Mouse (Mus musculus): ENCODE measurements around the gene Tex52. TPM values are rescaled to one million over a fixed set of nuclear protein-coding genes. Genes with fewer than 3 reads are reported as not detected.

The Tex52 gene
- polyA plus RNA-seq, 2 experiments: 0.37 to 1.1 TPM

DNA sequence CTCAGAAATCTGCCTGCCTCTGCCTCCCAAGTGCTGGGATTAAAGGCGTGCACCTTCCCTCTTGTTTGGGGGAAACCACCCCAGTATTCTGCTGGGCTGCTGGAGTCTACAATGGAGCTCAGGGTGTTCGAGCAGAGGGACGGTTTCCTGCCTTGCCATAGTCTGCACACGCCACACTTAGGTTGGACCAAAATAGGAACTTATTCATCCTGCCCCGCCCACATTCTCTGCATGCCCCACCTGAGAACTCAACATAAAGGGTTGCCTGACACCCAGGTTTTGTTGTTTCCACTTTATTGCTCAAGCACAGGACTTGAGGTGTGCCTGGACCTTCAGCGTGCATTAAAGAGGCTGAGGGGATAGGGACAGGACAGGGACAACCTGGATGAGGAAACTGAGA, 54.6 kb downstream of the Tex52 start:
- TF ChIP-seq POLR2A (IDR thresholded peaks at IDR 0.05; ENCODE audit: borderline replicate concordance, extremely low read depth, insufficient read depth, insufficient read length): no peak
- no peaks in the 10 kb centered on the region for H3K9me3 ChIP-seq (ENCODE audit: control insufficient read depth, low read length)
- WGBS: 94% methylated on average over 6 of the region's 6 CpGs
- no peak for DNase-seq (ENCODE audit: low spot score)
- peaks cover 66% of the 10 kb centered on the region for H3K36me3 ChIP-seq (ENCODE audit: control insufficient read depth, insufficient read depth, low read length)
- H3K9ac ChIP-seq (ENCODE audit: low read depth, low read length, severe bottlenecking): no peak overlapping the region
- no peak overlapping the region for H3K4me3 ChIP-seq (replicated peaks; ENCODE audit: low read length)
- 0 out of 2 replicates have a peak, but pooled peaks cover 3% of the 10 kb centered on the region for H3K4me1 ChIP-seq (ENCODE audit: control insufficient read depth, insufficient read depth, low read length)
- H3K4me2 ChIP-seq (replicated peaks; ENCODE audit: low read depth, low read length, severe bottlenecking): no peak overlapping the region
- no peak overlapping the region for H3K27ac ChIP-seq (replicated peaks; ENCODE audit: low read depth, low read length)
- ATAC-seq (ENCODE audit: low FRiP score, low read depth): no peak
- no peaks in the 10 kb centered on the region for H3K27me3 ChIP-seq (ENCODE audit: control insufficient read depth, insufficient read depth, low read length)

DNA sequence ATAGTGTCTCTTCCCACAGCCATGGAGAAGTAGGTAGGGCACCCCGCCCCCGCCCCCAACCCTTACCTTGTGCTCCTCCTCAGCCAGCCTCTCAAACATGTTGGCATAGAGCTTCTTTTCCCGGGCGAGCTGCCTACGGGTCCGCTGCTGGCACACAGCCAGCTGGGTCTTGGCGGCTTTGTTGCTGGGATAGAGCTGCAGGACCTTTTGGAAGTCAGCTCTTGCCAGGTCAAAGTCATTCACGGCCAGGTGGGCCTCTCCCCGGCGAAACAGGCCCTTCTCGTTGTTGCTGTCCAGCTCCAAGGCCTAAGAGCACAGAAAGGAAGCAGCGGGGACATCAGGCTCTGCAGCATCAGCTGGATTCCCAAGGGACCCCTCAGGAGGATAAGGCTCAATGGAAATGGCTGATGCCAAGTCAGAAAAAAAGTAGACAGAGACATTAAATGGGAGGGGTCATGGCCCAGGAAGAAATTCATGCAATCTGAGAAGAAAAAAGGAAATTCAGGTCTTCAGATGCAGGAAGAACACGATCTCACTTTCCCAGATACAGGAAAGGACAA, 57.2 kb downstream of the Tex52 start:
- H3K4me1 ChIP-seq (ENCODE audit: control insufficient read depth, insufficient read depth, low read length): peaks cover 8% of the 10 kb centered on the region
- H3K36me3 ChIP-seq (ENCODE audit: control insufficient read depth, insufficient read depth, low read length): peaks cover 82% of the 10 kb centered on the region
- no peaks in the 10 kb centered on the region for H3K27me3 ChIP-seq (ENCODE audit: control insufficient read depth, insufficient read depth, low read length)
- H3K4me3 ChIP-seq (replicated peaks; ENCODE audit: low read length): no peak overlapping the region
- TF ChIP-seq POLR2A (IDR thresholded peaks at IDR 0.05; ENCODE audit: borderline replicate concordance, extremely low read depth, insufficient read depth, insufficient read length): no peak
- no peak overlapping the region for H3K27ac ChIP-seq (replicated peaks; ENCODE audit: low read depth, low read length)
- 89% methylated on average over 13 of the region's 13 CpGs for WGBS
- H3K9me3 ChIP-seq (ENCODE audit: control insufficient read depth, low read length): no peaks in the 10 kb centered on the region
- no peak overlapping the region for H3K4me2 ChIP-seq (replicated peaks; ENCODE audit: low read depth, low read length, severe bottlenecking)
- DNase-seq (ENCODE audit: low spot score) (no peak), ATAC-seq (ENCODE audit: low FRiP score, low read depth) (no peak)
- no peak overlapping the region for H3K9ac ChIP-seq (ENCODE audit: low read depth, low read length, severe bottlenecking)

DNA sequence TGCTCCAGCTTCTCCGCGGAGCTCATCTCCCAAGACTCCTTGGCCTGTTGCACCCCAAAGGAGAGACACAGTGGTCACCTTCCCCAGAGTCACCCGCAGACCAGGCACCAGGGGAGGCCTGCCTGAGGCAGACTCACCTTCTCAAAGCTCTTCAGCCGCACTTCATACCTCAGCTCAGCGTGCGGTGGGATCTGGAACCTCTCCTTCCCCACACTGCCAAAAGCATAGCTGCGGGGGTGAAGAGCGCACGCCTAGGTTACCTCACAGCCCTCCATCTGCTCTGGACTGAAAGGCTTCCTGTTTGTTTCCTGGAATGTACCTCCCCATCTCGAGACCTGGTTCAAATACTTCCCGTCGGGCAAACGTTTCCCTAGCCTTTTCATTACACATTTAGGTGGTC, 58.3 kb downstream of the Tex52 start:
- ATAC-seq (ENCODE audit: low FRiP score, low read depth): no peak
- Histone ChIP-seq H3K36me3 (ENCODE audit: control insufficient read depth, insufficient read depth, low read length) (peaks cover 78% of the 10 kb centered on the region), H3K27me3 (ENCODE audit: control insufficient read depth, insufficient read depth, low read length) (no peaks in the 10 kb centered on the region), H3K27ac (replicated peaks; ENCODE audit: low read depth, low read length) (no peak overlapping the region), H3K9ac (ENCODE audit: low read depth, low read length, severe bottlenecking) (no peak overlapping the region), H3K4me1 (ENCODE audit: control insufficient read depth, insufficient read depth, low read length) (peaks cover 8% of the 10 kb centered on the region), H3K9me3 (ENCODE audit: control insufficient read depth, low read length) (no peaks in the 10 kb centered on the region), H3K4me2 (replicated peaks; ENCODE audit: low read depth, low read length, severe bottlenecking) (no peak overlapping the region), H3K4me3 (replicated peaks; ENCODE audit: low read length) (no peak overlapping the region)
- WGBS: 90% methylated on average over 13 of the region's 13 CpGs
- no peak for DNase-seq (ENCODE audit: low spot score)
- no peak for TF ChIP-seq POLR2A (IDR thresholded peaks at IDR 0.05; ENCODE audit: borderline replicate concordance, extremely low read depth, insufficient read depth, insufficient read length)

Other genes starting within 250 kb of the Tex52 start
- 151 and 192 TPM in 2 replicates for gene Tspan9, start 231.9 kb upstream of the Tex52 start, polyA plus RNA-seq (2012; rRNA removed)
- 134 and 141 TPM in 2 replicates for gene Tspan9, start 231.9 kb upstream of the Tex52 start, polyA plus RNA-seq (2014; fragmentation: Nextera tagmentation; extraction: Ambion mirVana)
- gene Tead4, start 74.6 kb upstream of the Tex52 start, polyA plus RNA-seq (2012; rRNA removed): 4.6 and 5.3 TPM in 2 replicates
- 3.7 and 5.8 TPM in 2 replicates for gene Tead4, start 74.6 kb upstream of the Tex52 start, polyA plus RNA-seq (2014; fragmentation: Nextera tagmentation; extraction: Ambion mirVana)
- gene Tulp3, start 19.6 kb upstream of the Tex52 start, polyA plus RNA-seq (2012; rRNA removed): 49.0 and 56.1 TPM in 2 replicates
- 20.3 and 24.8 TPM in 2 replicates for gene Tulp3, start 19.6 kb upstream of the Tex52 start, polyA plus RNA-seq (2014; fragmentation: Nextera tagmentation; extraction: Ambion mirVana)
- 58.8 and 61.3 TPM in 2 replicates for gene Rhno1, start 12.5 kb upstream of the Tex52 start, polyA plus RNA-seq (2012; rRNA removed)
- 127 and 138 TPM in 2 replicates for gene Rhno1, start 12.5 kb upstream of the Tex52 start, polyA plus RNA-seq (2014; fragmentation: Nextera tagmentation; extraction: Ambion mirVana)
- 81.2 and 93.9 TPM in 2 replicates for gene Foxm1, start 12.5 kb upstream of the Tex52 start, polyA plus RNA-seq (2012; rRNA removed)
- gene Foxm1, start 12.5 kb upstream of the Tex52 start, polyA plus RNA-seq (2014; fragmentation: Nextera tagmentation; extraction: Ambion mirVana): 30.9 and 33.1 TPM in 2 replicates
- gene Gm44596, start within 50 bp of the Tex52 start, polyA plus RNA-seq (2012; rRNA removed): not detected in 2 replicates
- not detected in 2 replicates for gene Gm44596, start within 50 bp of the Tex52 start, polyA plus RNA-seq (2014; fragmentation: Nextera tagmentation; extraction: Ambion mirVana)
- gene Nrip2, start 23.8 kb downstream of the Tex52 start, polyA plus RNA-seq (2012; rRNA removed): 5.7 and 6.2 TPM in 2 replicates
- 7.0 and 8.3 TPM in 2 replicates for gene Nrip2, start 23.8 kb downstream of the Tex52 start, polyA plus RNA-seq (2014; fragmentation: Nextera tagmentation; extraction: Ambion mirVana)
- 34.5 and 41.5 TPM in 2 replicates for gene Itfg2, start 49.5 kb downstream of the Tex52 start, polyA plus RNA-seq (2012; rRNA removed)
- 29.0 and 32.1 TPM in 2 replicates for gene Itfg2, start 49.5 kb downstream of the Tex52 start, polyA plus RNA-seq (2014; fragmentation: Nextera tagmentation; extraction: Ambion mirVana)
- gene Fkbp4, start 63.2 kb downstream of the Tex52 start, polyA plus RNA-seq (2012; rRNA removed): 187 and 227 TPM in 2 replicates
- 297 and 306 TPM in 2 replicates for gene Fkbp4, start 63.2 kb downstream of the Tex52 start, polyA plus RNA-seq (2014; fragmentation: Nextera tagmentation; extraction: Ambion mirVana)
- 0.06 and 0.47 TPM in 2 replicates for gene Pzp, start 151.3 kb downstream of the Tex52 start, polyA plus RNA-seq (2012; rRNA removed)
- not detected in 2 replicates for gene Pzp, start 151.3 kb downstream of the Tex52 start, polyA plus RNA-seq (2014; fragmentation: Nextera tagmentation; extraction: Ambion mirVana)
- 0.10 TPM in 1 of 2 replicates, not detected in the other for gene A2ml1, start 206.2 kb downstream of the Tex52 start, polyA plus RNA-seq (2012; rRNA removed)
- not detected in 2 replicates for gene A2ml1, start 206.2 kb downstream of the Tex52 start, polyA plus RNA-seq (2014; fragmentation: Nextera tagmentation; extraction: Ambion mirVana)
- gene Klrb1a, start 248.1 kb downstream of the Tex52 start, polyA plus RNA-seq (2012; rRNA removed): not detected in 2 replicates
- not detected in 2 replicates for gene Klrb1a, start 248.1 kb downstream of the Tex52 start, polyA plus RNA-seq (2014; fragmentation: Nextera tagmentation; extraction: Ambion mirVana)